Mouse (Mus musculus) stomach, postnatal 0 days (tissue): Measurements from ENCODE around the gene Adam22.

Experiments used
- CTCF ChIP-seq: IDR thresholded peaks from 2 replicates; pipeline ENCODE4 v1.5.1; 2016; ENCODE audit warnings: antibody characterized with exemption, low read depth, mild to moderate bottlenecking, moderate library complexity
- EP300 ChIP-seq: optimal IDR thresholded peaks from 2 replicates; pipeline ENCODE3; 2016; ENCODE audit warnings: antibody characterized with exemption

DNA sequence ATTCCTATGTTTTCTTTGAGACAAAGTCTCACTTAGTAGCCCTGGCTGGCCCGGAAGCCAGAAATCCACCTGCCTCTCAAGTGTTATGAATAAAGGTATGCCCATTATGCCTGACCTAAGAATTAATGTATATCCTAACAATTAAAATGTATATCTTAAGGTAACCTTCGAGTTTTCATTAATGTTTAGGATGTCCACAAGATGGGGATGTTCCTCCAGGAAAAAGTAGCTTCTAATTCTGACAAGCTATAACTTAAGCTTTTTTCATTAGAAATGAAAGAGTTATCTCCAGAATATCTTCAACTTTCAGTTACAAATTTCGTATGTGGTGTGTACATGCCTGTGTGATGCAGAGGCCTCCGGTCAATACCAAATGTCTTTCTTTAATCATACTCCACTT lies 40.8 kb upstream of the Adam22 start:
- TF ChIP-seq CTCF (peak; percentile 21; the same call in 1 of the 2 replicates), EP300 (no peak)
